Mouse (Mus musculus) brain, embryonic 14.5 days (tissue): ENCODE data around the gene Kcns1. TPM values are rescaled to one million over a fixed set of nuclear protein-coding genes. Genes with fewer than 3 reads are reported as not detected.

Experiments used
- DNase-seq: peaks from one replicate; pipeline ENCODE4 v3.0.0-alpha.2; 2011; ENCODE audit warnings: low read depth
- CTCF ChIP-seq: fragments of 200-500 bp; IDR thresholded peaks from 2 replicates; pipeline ENCODE4 v1.5.1; 2012; ENCODE audit warnings: inconsistent platforms, mild to moderate bottlenecking, moderate library complexity, borderline replicate concordance; ENCODE audit not compliant: insufficient read depth, insufficient read length; ENCODE audit errors: extremely low read depth
- POLR2A ChIP-seq: fragments of 200-500 bp; IDR thresholded peaks from 2 replicates; pipeline ENCODE4 v1.6.1; 2012; ENCODE audit warnings: mild to moderate bottlenecking, inconsistent platforms, borderline replicate concordance; ENCODE audit not compliant: poor library complexity, insufficient read depth, insufficient read length, severe bottlenecking; ENCODE audit errors: extremely low read depth
- polyA plus RNA-seq: library from polyadenylated mRNA; depleted of rRNA; stranded (reverse); fragments of >200 nt; gene quantifications from 2 replicates; pipeline ENCODE4 v1.2.3, GENCODE M21; 2012

Kcns1 gene
- polyA plus RNA-seq, 1 experiment: 1.5 TPM

GRCm38 (mm10) chr2:164184145-164184719 is 13.3 kb upstream of the Kcns1 start:
- TF ChIP-seq POLR2A (no peak), CTCF (no peak)
- peak; percentile 27 for DNase-seq

- no peak for DNase-seq
- TF ChIP-seq CTCF: no peak
- no peak for TF ChIP-seq POLR2A
Measured at GRCm38 (mm10) chr2:164183340-164183739, 12.4 kb upstream of the Kcns1 start.

- no peak for DNase-seq
- no peak for TF ChIP-seq CTCF
- TF ChIP-seq POLR2A: no peak
Measured at GRCm38 (mm10) chr2:164182692-164183255, 11.9 kb upstream of the Kcns1 start, which contains the start of gene Wfdc5. TSS of gene Wfdc5 (minus strand) at chr2:164182742.

- TF ChIP-seq POLR2A: no peak
- no peak for TF ChIP-seq CTCF
Measured at GRCm38 (mm10) chr2:164180770-164181169, 9.9 kb upstream of the Kcns1 start.

GRCm38 (mm10) chr2:164180124-164180523 is 9.2 kb upstream of the Kcns1 start:
- TF ChIP-seq CTCF (peak; percentile 43; the same call in 1 of the 2 replicates), POLR2A (no peak)
- no peak for DNase-seq

More at GRCm38 (mm10) chr2:164180770-164181169, 9.9 kb upstream of the Kcns1 start:
- DNase-seq: no peak

GRCm38 (mm10) chr2:164177831-164178230 is 6.9 kb upstream of the Kcns1 start:
- no peak for DNase-seq
- TF ChIP-seq CTCF (no peak), POLR2A (no peak)

GRCm38 (mm10) chr2:164175850-164176249 is 4.9 kb upstream of the Kcns1 start:
- DNase-seq: no peak
- TF ChIP-seq CTCF (no peak), POLR2A (no peak)

GRCm38 (mm10) chr2:164174649-164175395 is 3.9 kb upstream of the Kcns1 start:
- TF ChIP-seq POLR2A (no peak), CTCF (no peak)
- no peak for DNase-seq

- DNase-seq: no peak
- no peak for TF ChIP-seq POLR2A
Measured at GRCm38 (mm10) chr2:164173394-164173793, 2.5 kb upstream of the Kcns1 start.

- DNase-seq: peak; percentile 13
- TF ChIP-seq POLR2A (no peak), CTCF (no peak)
Measured at GRCm38 (mm10) chr2:164170326-164170725, 587 bp downstream of the Kcns1 start.

- DNase-seq: no peak
- TF ChIP-seq POLR2A (no peak), CTCF (peak; percentile 24; the same call in 1 of the 2 replicates)
Measured at GRCm38 (mm10) chr2:164168571-164168946, 2.4 kb downstream of the Kcns1 start.

GRCm38 (mm10) chr2:164167752-164168570 is 3.0 kb downstream of the Kcns1 start:
- no peak for TF ChIP-seq CTCF
- TF ChIP-seq POLR2A: no peak
- DNase-seq: peak; percentile 47
